Mouse (Mus musculus) layer of hippocampus, postnatal 14 days (tissue): ENCODE results near the gene Rbm19. TPM values are rescaled to one million over a fixed set of nuclear protein-coding genes. Genes with fewer than 3 reads are reported as not detected.

Experiments used
- DNase-seq, 2 experiments: peaks; one replicate each; pipeline ENCODE4 v3.0.0; 2021 to 2022; ENCODE audit warnings: low spot score in 2 of 2, mixed read lengths in 1 of 2
- total RNA-seq, 2 experiments: library from RNA; stranded (reverse); gene quantifications; 2 replicates each; pipeline ENCODE4 v1.2.3; 2021

Gene Rbm19
- total RNA-seq, 2 experiments from 2014 or later: 20.3 to 23.9 TPM

GRCm38 (mm10) chr5:120131600-120131999, 15.3 kb downstream of the Rbm19 start:
- DNase-seq: no peak

- peak; percentile 42 to 51 for DNase-seq
Observed at GRCm38 (mm10) chr5:120134000-120134399, 17.7 kb downstream of the Rbm19 start.

GRCm38 (mm10) chr5:120135337-120135736, 19.1 kb downstream of the Rbm19 start:
- no peak for DNase-seq

- no peak for DNase-seq
Observed at GRCm38 (mm10) chr5:120135823-120136222, 19.6 kb downstream of the Rbm19 start.

GRCm38 (mm10) chr5:120136236-120136675, 20.0 kb downstream of the Rbm19 start:
- DNase-seq: no peak

- no peak for DNase-seq
Observed at GRCm38 (mm10) chr5:120137038-120137437, 20.8 kb downstream of the Rbm19 start.

- DNase-seq: no peak
Observed at GRCm38 (mm10) chr5:120137846-120138245, 21.6 kb downstream of the Rbm19 start.

GRCm38 (mm10) chr5:120138406-120138805, 22.1 kb downstream of the Rbm19 start:
- no peak for DNase-seq

GRCm38 (mm10) chr5:120139224-120139623, 23.0 kb downstream of the Rbm19 start:
- DNase-seq: no peak

- no peak for DNase-seq
Observed at GRCm38 (mm10) chr5:120143941-120144340, 27.7 kb downstream of the Rbm19 start.

GRCm38 (mm10) chr5:120145371-120146050, 29.2 kb downstream of the Rbm19 start:
- DNase-seq: no peak

- peak; percentile 69 for DNase-seq
Observed at GRCm38 (mm10) chr5:120146051-120146385, 29.8 kb downstream of the Rbm19 start.

GRCm38 (mm10) chr5:120146909-120147308, 30.6 kb downstream of the Rbm19 start:
- DNase-seq: no peak

GRCm38 (mm10) chr5:120148246-120148645, 32.0 kb downstream of the Rbm19 start:
- no peak for DNase-seq

- DNase-seq: no peak
Observed at GRCm38 (mm10) chr5:120151145-120151544, 34.9 kb downstream of the Rbm19 start.

GRCm38 (mm10) chr5:120153140-120153539, 36.9 kb downstream of the Rbm19 start:
- DNase-seq: no peak

GRCm38 (mm10) chr5:120155672-120156071, 39.4 kb downstream of the Rbm19 start:
- DNase-seq: no peak

GRCm38 (mm10) chr5:120156166-120156909, 40.1 kb downstream of the Rbm19 start:
- no peak for DNase-seq

- no peak for DNase-seq
Observed at GRCm38 (mm10) chr5:120157115-120157514, 40.9 kb downstream of the Rbm19 start.

GRCm38 (mm10) chr5:120158476-120158875, 42.2 kb downstream of the Rbm19 start:
- no peak for DNase-seq

GRCm38 (mm10) chr5:120160923-120161658, 44.8 kb downstream of the Rbm19 start:
- no peak for DNase-seq

- DNase-seq: no peak
Observed at GRCm38 (mm10) chr5:120162689-120163088, 46.4 kb downstream of the Rbm19 start.
